Mouse (Mus musculus) lung, embryonic 14.5 days (tissue): Measurements from ENCODE around the gene Vamp8. TPM values are rescaled to one million over a fixed set of nuclear protein-coding genes. Genes with fewer than 3 reads are reported as not detected.

ENCODE experiments used
- ATAC-seq: fragments of 200-750 bp; cut with Nextera tagmentation; 2 replicates; pipeline ENCODE4 v1.8.0; 2017; ENCODE audit warnings: mild to moderate bottlenecking, moderate TSS enrichment, moderate library complexity; ENCODE audit not compliant: insufficient read depth
- DNase-seq: peaks from one replicate; pipeline ENCODE4 v3.0.0-alpha.2; 2015
- H3K27ac ChIP-seq: fragments of 300-500 bp; sonication (generic); 2 replicates; pipeline ENCODE4 v1.5.1; 2014; ENCODE audit warnings: low read depth, mild to moderate bottlenecking, moderate library complexity
- H3K27me3 ChIP-seq: fragments of 300-500 bp; sonication (generic); 2 replicates; pipeline ENCODE4 v1.6.1; 2014; ENCODE audit warnings: low read length, control low read depth; ENCODE audit not compliant: insufficient read depth
- H3K36me3 ChIP-seq: fragments of 300-500 bp; sonication (generic); 2 replicates; pipeline ENCODE4 v1.6.1; 2014; ENCODE audit warnings: control low read depth; ENCODE audit not compliant: insufficient read depth
- H3K4me1 ChIP-seq: fragments of 300-500 bp; sonication (generic); 2 replicates; pipeline ENCODE4 v1.6.1; 2014; ENCODE audit warnings: antibody characterized with exemption, control low read depth; ENCODE audit not compliant: insufficient read depth
- H3K4me2 ChIP-seq: fragments of 300-500 bp; sonication (generic); 2 replicates; pipeline ENCODE4 v1.6.1; 2014; ENCODE audit warnings: mild to moderate bottlenecking
- H3K4me3 ChIP-seq: fragments of 300-500 bp; sonication (generic); 2 replicates; pipeline ENCODE4 v1.5.1; 2014; ENCODE audit warnings: low read depth, low read length
- H3K9ac ChIP-seq: fragments of 300-500 bp; sonication (generic); 2 replicates; pipeline ENCODE4 v1.6.1; 2014
- H3K9me3 ChIP-seq: fragments of 300-500 bp; sonication (generic); 2 replicates; pipeline ENCODE4 v1.6.1; 2016; ENCODE audit warnings: low read depth, low read length, control low read depth
- CTCF ChIP-seq: IDR thresholded peaks from 2 replicates; pipeline ENCODE4 v1.5.1; 2016; ENCODE audit warnings: antibody characterized with exemption, low read depth
- WGBS: fragments of 180-500 bp; shearing (Covaris S2); extraction: QIAGEN DNeasy Blood & Tissue Kit; methylation state at CpG from one replicate; pipeline ENCODE4 v1.1.7; 2014; 5-methylcytosine and 5-hydroxymethylcytosine counted together
- polyA plus RNA-seq: library from polyadenylated mRNA; unstranded; fragments of >200 nt; fragmentation: Nextera tagmentation; extraction: Ambion mirVana; gene quantifications from 2 replicates; pipeline ENCODE4 v1.2.1, GENCODE M21; 2014

The Vamp8 gene
- polyA plus RNA-seq, 1 experiment from 2014 or later: 132 TPM

DNA sequence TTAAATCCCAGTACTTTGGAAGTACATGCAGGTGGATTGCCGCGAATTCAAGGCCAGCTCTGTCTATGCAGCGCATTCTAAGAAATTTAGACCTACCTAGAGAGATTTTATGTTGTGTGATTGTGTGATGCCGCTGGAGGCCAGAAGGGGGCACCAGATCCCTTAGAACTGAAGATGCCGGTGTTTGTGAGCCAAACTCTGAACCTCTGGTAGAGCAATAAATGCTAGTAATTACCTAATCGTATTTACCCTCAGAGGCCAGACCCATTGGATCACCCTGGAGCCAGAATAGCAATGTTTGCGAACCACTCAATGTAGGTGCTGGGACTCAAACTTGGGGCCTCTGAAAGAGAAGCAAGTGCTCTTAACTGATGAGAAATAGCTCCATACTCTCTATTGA is 11.4 kb upstream of the Vamp8 start:
- no peak overlapping the region for H3K4me3 ChIP-seq
- no peak for ATAC-seq
- no peaks in the 10 kb centered on the region for H3K9me3 ChIP-seq
- H3K27ac ChIP-seq: no peak overlapping the region
- TF ChIP-seq CTCF: peak; percentile 78
- DNase-seq: peak; percentile 86
- no peaks in the 10 kb centered on the region for H3K36me3 ChIP-seq
- H3K27me3 ChIP-seq: no peaks in the 10 kb centered on the region
- 20% methylated on average over 7 of the region's 7 CpGs for WGBS
- H3K9ac ChIP-seq: no peak overlapping the region
- H3K4me2 ChIP-seq: no peak overlapping the region
- no peaks in the 10 kb centered on the region for H3K4me1 ChIP-seq

DNA sequence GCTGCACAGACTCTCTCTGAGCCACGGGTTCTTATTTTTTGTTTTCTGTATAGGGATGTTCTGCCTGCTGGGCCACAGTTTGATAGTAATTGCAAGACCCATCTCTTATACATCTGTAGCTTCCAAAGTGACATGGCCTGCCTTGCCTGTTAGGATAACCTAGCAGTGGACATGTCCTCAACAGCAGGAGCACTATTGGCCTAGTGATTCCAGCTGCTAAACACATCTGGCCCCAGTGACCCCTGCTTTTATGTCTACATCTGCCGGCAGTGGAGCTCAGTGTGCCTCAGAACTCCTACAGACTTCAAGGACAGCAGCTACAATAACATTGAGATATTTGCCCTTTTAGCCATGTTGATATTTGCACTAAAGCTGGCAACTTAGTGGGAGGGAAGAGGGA is 9.5 kb upstream of the Vamp8 start:
- 31% methylated on average over 2 of the region's 2 CpGs for WGBS
- DNase-seq (no peak), ATAC-seq (no peak)
- Histone ChIP-seq H3K27me3 (no peaks in the 10 kb centered on the region), H3K4me2 (no peak overlapping the region), H3K4me1 (no peaks in the 10 kb centered on the region), H3K9me3 (no peaks in the 10 kb centered on the region), H3K9ac (no peak overlapping the region), H3K4me3 (no peak overlapping the region), H3K36me3 (no peaks in the 10 kb centered on the region), H3K27ac (no peak overlapping the region)
- TF ChIP-seq CTCF: no peak

DNA sequence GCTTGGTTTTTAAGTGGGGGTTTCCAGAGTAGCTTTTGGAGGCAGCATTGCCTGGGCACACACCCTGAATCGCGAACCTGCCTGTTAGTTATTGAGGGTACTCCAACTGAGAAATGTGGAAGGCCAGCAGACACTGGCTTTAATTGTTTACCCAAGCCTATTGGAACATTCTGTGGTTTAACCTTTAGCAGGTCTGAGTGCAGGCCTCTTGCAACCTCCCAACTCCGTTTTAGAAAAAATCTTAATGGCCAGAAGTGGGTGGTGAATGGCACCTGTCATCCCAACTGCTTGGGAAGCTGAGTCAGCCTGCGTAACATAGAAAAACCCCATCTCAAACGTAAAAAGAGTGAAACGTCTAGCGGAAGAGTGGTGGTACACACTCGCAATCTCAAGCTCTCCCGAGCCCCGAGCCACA is 6.3 kb upstream of the Vamp8 start:
- Histone ChIP-seq H3K27ac (no peak overlapping the region), H3K4me3 (no peak overlapping the region), H3K36me3 (no peaks in the 10 kb centered on the region), H3K4me1 (no peaks in the 10 kb centered on the region), H3K4me2 (no peak overlapping the region), H3K27me3 (no peaks in the 10 kb centered on the region), H3K9ac (no peak overlapping the region), H3K9me3 (no peaks in the 10 kb centered on the region)
- WGBS: 58% methylated on average over 10 of the region's 10 CpGs
- DNase-seq (peak; percentile 12), ATAC-seq (no peak; the same call in 1 of the 2 replicates)
- no peak for TF ChIP-seq CTCF

DNA sequence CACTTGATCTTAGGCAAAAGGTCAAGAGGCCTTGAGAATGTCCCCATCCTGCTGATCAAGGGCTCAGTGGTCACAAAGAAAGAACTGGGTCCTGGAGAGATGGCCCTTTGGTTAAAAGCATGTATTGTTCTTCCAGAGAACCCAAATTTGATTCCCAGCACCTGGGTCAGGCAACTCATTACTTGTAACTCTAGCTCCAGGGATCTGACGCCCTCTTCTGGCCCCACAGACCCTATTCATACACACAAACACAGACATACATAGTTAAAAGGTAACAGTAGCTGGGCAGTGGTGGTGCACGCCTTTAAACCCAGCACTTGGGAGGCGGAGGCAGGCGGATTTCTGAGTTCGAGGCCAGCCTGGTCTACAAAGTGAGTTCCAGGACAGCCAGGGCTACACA is 1.8 kb upstream of the Vamp8 start:
- Histone ChIP-seq H3K36me3 (0 out of 2 replicates have a peak, but pooled peaks cover 9% of the 10 kb centered on the region), H3K4me2 (no peak overlapping the region), H3K9me3 (no peaks in the 10 kb centered on the region), H3K9ac (no peak overlapping the region), H3K27ac (no peak overlapping the region), H3K4me1 (0 out of 2 replicates have a peak, but pooled peaks cover 7% of the 10 kb centered on the region), H3K27me3 (no peaks in the 10 kb centered on the region), H3K4me3 (no peak overlapping the region)
- 0 out of 2 replicates have a peak, but pooled peaks have one; percentile 3 for TF ChIP-seq CTCF
- DNase-seq (no peak), ATAC-seq (no peak)
- 89% methylated on average over 5 of the region's 5 CpGs for WGBS

DNA sequence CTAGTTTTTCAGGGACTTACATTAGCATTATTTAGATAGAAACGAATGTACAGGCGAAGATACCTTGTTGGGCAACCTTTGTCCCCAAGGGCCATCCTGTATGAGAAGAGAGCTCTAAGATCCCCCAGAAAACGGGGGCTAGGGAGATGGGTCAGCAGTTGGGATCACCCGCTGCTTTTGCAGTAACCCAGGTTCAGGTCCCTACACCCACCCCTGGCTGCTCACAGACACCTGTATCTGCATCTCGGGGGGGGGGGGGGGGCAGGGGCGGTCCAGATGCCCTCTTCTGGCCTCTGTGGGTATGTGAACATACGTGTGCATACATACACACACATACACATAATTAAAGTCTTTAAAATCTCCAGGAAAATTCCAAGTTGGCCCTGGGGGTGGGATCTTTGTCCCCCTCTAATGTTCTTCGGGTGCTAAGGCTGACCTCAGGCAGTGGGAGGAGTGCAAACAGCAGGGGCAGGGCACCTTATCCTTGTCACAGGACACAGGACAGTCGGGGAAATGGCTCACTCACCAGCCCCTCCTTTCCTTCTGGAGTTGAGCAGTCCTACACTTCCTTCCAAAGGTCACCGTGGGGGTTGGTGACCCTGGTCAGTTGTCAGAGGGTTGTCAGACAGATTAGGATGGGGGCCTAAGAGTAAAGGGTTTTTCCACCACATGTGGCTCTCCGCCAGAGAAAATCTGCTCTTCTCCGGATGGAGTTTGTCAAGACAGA is 455 bp upstream of the Vamp8 start:
- H3K27ac ChIP-seq: peak overlapping the region; percentile 94
- H3K9ac ChIP-seq: peak overlapping the region; percentile 68
- no peak; the same call in 1 of the 2 replicates for TF ChIP-seq CTCF
- H3K36me3 ChIP-seq: peaks cover 15% of the 10 kb centered on the region; the same call in 1 of the 2 replicates
- no peaks in the 10 kb centered on the region for H3K27me3 ChIP-seq
- H3K4me1 ChIP-seq: 0 out of 2 replicates have a peak, but pooled peaks cover 7% of the 10 kb centered on the region
- peak; percentile 67 for ATAC-seq
- no peaks in the 10 kb centered on the region for H3K9me3 ChIP-seq
- peak overlapping the region; percentile 69 for H3K4me2 ChIP-seq
- peak overlapping the region; percentile 52 for H3K4me3 ChIP-seq
- WGBS: 13% methylated on average over 12 of the region's 12 CpGs
- DNase-seq: peak; percentile 87

DNA sequence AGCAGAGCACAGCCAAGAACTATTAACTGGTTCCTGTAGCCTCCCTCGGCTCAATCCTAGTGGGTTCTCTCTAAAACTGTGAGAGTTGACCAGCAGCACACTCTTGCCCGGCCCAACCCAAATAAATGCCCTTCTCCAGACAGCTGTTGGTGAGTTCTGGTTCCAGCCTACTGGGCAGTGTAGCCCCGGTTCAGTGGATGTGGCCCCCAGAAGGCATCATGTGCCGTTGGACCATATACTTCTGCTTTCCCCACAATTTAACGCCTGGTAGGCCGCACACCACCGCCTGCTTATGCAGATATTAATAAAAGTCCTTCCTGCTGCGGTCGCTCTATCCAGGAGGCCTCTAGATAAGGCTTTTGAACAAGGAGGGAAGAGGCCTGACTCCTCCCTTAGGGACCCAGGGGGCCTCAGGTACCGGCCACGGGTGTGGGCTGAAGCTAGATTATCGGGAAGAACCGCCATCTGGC is 997 bp downstream of the Vamp8 start:
- ATAC-seq: peak; percentile 48
- no peak for TF ChIP-seq CTCF
- Histone ChIP-seq H3K9me3 (no peaks in the 10 kb centered on the region), H3K9ac (peak overlapping the region; percentile 68), H3K27me3 (no peaks in the 10 kb centered on the region), H3K4me3 (peak overlapping the region; percentile 52), H3K4me1 (0 out of 2 replicates have a peak, but pooled peaks cover 7% of the 10 kb centered on the region), H3K27ac (peak overlapping the region; percentile 94), H3K36me3 (peaks cover 26% of the 10 kb centered on the region), H3K4me2 (peak overlapping the region; percentile 69)
- WGBS: 7% methylated on average over 13 of the region's 13 CpGs
- peak; percentile 28 for DNase-seq

DNA sequence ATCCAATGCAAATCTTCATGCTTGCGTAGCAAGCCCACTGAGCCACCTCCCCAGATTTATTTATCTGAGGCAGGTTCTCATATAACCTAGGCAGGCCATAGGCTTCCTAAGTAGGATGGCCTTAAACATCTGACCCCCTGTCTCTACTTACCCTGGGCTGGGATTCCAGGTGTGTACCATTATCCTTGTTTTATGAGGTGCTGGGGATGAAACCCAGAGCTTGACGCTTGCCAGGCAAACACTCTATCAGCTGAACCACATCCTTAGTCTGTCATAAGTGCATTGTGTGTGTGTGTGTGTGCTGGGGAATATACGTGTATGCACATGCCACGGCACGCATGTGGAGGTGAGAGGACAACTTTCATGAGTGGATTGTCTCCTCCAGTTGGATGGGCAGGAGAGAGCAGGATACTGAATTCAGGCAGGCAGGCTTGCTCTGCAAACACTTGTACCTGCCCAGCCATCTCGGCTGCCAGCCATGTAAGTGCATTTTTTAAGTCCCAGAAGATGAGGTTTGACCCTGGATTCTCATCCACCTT is 1.6 kb downstream of the Vamp8 start:
- Histone ChIP-seq H3K9me3 (no peaks in the 10 kb centered on the region), H3K27ac (peak overlapping the region; percentile 94), H3K27me3 (no peaks in the 10 kb centered on the region), H3K36me3 (peaks cover 26% of the 10 kb centered on the region), H3K4me3 (peak overlapping the region; percentile 52), H3K4me2 (peak overlapping the region; percentile 69), H3K4me1 (0 out of 2 replicates have a peak, but pooled peaks cover 7% of the 10 kb centered on the region), H3K9ac (peak overlapping the region; percentile 68)
- no peak for ATAC-seq
- TF ChIP-seq CTCF: no peak
- DNase-seq: no peak
- WGBS: 72% methylated on average over 6 of the region's 6 CpGs
